Mouse (Mus musculus) limb, embryonic 14.5 days (tissue): ENCODE data around the gene Ankrd34a. TPM values are rescaled to one million over a fixed set of nuclear protein-coding genes. Genes with fewer than 3 reads are reported as not detected.

Experiments
- ATAC-seq: fragments of 200-750 bp; cut with Nextera tagmentation; 2 replicates; pipeline ENCODE4 v1.8.0; 2017; ENCODE audit warnings: low read depth, moderate number of reproducible peaks, moderate TSS enrichment; ENCODE audit not compliant: low FRiP score
- DNase-seq: peaks from one replicate; pipeline ENCODE4 v3.0.0-alpha.2; 2015; ENCODE audit warnings: low spot score
- H3K27ac ChIP-seq: fragments of 300-500 bp; sonication (generic); replicated peaks from 2 replicates; pipeline ENCODE4 v1.5.1; 2014; ENCODE audit warnings: low read depth, mild to moderate bottlenecking, low read length, moderate library complexity, mixed read lengths
- H3K27me3 ChIP-seq: fragments of 300-500 bp; sonication (generic); 2 replicates; pipeline ENCODE4 v1.6.1; 2014; ENCODE audit warnings: low read length, mixed read lengths; ENCODE audit not compliant: control insufficient read depth, insufficient read depth
- H3K36me3 ChIP-seq: fragments of 300-500 bp; sonication (generic); 2 replicates; pipeline ENCODE4 v1.6.1; 2014; ENCODE audit warnings: mild to moderate bottlenecking, low read length, moderate library complexity, mixed read lengths; ENCODE audit not compliant: control insufficient read depth, insufficient read depth
- H3K4me1 ChIP-seq: fragments of 300-500 bp; sonication (generic); 2 replicates; pipeline ENCODE4 v1.6.1; 2014; ENCODE audit warnings: antibody characterized with exemption, low read length, mixed read lengths; ENCODE audit not compliant: control insufficient read depth, insufficient read depth
- H3K4me2 ChIP-seq: fragments of 300-500 bp; sonication (generic); replicated peaks from 2 replicates; pipeline ENCODE4 v1.6.1; 2014; ENCODE audit warnings: low read depth, mild to moderate bottlenecking, low read length, moderate library complexity; ENCODE audit not compliant: severe bottlenecking
- H3K4me3 ChIP-seq: fragments of 300-500 bp; sonication (generic); replicated peaks from 2 replicates; pipeline ENCODE4 v1.5.1; 2014; ENCODE audit warnings: low read length
- H3K9ac ChIP-seq: fragments of 300-500 bp; sonication (generic); 2 replicates; pipeline ENCODE4 v1.6.1; 2014; ENCODE audit warnings: mild to moderate bottlenecking, low read depth, low read length, moderate library complexity; ENCODE audit not compliant: severe bottlenecking
- H3K9me3 ChIP-seq: fragments of 300-500 bp; sonication (generic); 2 replicates; pipeline ENCODE4 v1.6.1; 2016; ENCODE audit warnings: low read length; ENCODE audit not compliant: control insufficient read depth
- POLR2A ChIP-seq: fragments of 200-500 bp; IDR thresholded peaks from 2 replicates; pipeline ENCODE4 v1.8.0; 2012; ENCODE audit warnings: inconsistent platforms, mild to moderate bottlenecking, moderate library complexity, borderline replicate concordance; ENCODE audit not compliant: insufficient read depth, insufficient read length; ENCODE audit errors: extremely low read depth
- WGBS: fragments of 180-500 bp; shearing (Covaris S2); extraction: QIAGEN DNeasy Blood & Tissue Kit; methylation state at CpG from one replicate; pipeline ENCODE4 v1.1.7; 2014; 5-methylcytosine and 5-hydroxymethylcytosine counted together
- polyA plus RNA-seq, 2 experiments: library from polyadenylated mRNA; depleted of rRNA in 1 of 2; stranded (reverse) in 1 of 2; unstranded in 1 of 2; fragments of >200 nt; fragmentation: Nextera tagmentation in 1 of 2; extraction: Ambion mirVana in 1 of 2; gene quantifications; 2 replicates each; pipeline versions ENCODE4 v1.2.1 to v1.2.3; 2012 to 2014

Gene Ankrd34a
- polyA plus RNA-seq, 2 experiments: 1.8 to 2.7 TPM

DNA sequence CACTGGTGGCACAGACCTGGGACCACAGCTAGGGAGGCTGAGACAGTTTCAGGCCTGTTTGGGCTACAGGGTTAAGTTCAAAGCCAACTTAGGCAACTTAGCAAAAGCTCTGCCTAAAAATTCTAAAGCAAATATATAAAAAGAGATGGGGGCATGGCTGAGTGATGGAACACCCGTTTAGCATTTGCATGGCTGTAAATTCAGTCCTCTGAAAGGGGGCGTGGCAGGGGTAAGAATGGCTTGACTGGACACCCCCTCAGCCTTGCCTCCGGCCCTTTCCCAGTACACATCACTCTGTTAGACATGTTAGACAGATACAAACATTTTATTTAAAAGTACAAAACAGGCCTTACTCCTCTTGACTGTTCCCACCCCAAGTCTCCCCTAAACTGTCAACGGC is 18.9 kb upstream of the Ankrd34a start:
- H3K36me3 ChIP-seq: 0 out of 2 replicates have a peak, but pooled peaks cover 5% of the 10 kb centered on the region
- TF ChIP-seq POLR2A: no peak
- DNase-seq (no peak), ATAC-seq (no peak)
- no peaks in the 10 kb centered on the region for H3K27me3 ChIP-seq
- H3K27ac ChIP-seq: peak overlapping the region; percentile 79
- H3K9me3 ChIP-seq: no peaks in the 10 kb centered on the region
- no peak overlapping the region for H3K9ac ChIP-seq
- H3K4me3 ChIP-seq: no peak overlapping the region
- H3K4me1 ChIP-seq: peaks cover 12% of the 10 kb centered on the region
- peak overlapping the region; percentile 39; the same call in 1 of the 2 replicates for H3K4me2 ChIP-seq
- 71% methylated on average over 4 of the region's 4 CpGs for WGBS

DNA sequence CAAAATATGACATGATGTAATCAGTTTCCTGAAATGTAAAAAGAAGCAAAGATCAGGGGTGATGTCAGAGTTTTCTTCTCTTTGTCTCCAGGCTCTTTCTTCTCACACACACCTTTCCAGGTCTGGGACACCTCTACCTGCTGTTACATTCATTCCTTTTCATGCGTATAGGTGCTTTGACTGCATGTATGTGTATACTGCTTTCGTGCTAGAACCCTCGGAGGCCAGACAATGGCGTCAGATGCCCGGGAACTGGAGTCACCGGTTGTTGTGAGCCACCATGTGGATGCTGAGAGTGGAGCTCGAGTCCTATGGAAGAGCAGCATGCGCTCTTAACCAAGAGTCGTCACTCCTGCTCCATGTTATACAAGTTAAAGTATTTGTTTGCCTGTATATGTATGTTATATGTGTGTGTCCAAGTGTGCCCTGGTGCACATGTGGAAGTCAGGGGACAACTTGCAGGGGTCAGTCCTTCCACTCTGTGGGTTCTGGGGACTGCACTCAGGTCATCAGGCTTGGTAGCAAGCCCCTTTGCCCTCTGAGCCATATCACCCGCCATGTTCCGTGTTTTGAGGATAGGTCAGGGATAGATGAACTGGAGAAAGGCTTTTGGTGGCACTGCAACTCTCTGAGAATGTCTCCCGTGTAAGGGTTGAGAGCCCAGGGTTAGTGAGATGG is 17.7 kb upstream of the Ankrd34a start:
- H3K27ac ChIP-seq: no peak overlapping the region
- no peak for ATAC-seq
- H3K4me2 ChIP-seq: no peak overlapping the region
- 79% methylated on average over 12 of the region's 12 CpGs for whole genome bisulfite sequencing
- peaks cover 12% of the 10 kb centered on the region for H3K4me1 ChIP-seq
- H3K4me3 ChIP-seq: no peak overlapping the region
- H3K9me3 ChIP-seq: no peaks in the 10 kb centered on the region
- no peak for TF ChIP-seq POLR2A
- H3K9ac ChIP-seq: no peak overlapping the region
- DNase-seq: no peak
- 0 out of 2 replicates have a peak, but pooled peaks cover 5% of the 10 kb centered on the region for H3K36me3 ChIP-seq
- H3K27me3 ChIP-seq: no peaks in the 10 kb centered on the region

DNA sequence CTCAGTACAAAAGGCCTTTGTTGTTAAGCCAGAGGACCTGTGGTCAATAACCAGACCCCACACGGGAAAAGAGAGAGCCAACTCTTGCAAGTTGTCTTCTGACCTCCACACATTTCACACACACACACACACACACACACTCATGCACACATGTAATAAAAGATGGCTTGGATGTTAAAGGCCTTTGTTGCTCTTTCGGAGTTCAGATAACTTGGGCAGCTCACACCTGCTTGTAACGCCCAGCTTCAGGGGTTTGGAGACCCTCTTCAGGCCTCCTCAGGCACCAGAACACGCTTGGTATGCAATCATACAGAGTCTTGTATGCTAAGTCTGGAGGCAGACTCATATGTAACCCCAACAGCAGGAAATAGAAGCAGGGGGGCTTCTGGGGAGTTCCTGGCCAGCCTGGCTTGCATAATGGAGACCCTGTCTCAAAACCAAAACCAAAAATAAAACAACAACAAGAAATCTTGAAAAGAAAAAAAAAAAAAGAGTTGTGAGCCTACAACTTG is 17.1 kb upstream of the Ankrd34a start:
- Histone ChIP-seq H3K4me2 (no peak overlapping the region), H3K4me1 (peaks cover 12% of the 10 kb centered on the region), H3K36me3 (0 out of 2 replicates have a peak, but pooled peaks cover 5% of the 10 kb centered on the region), H3K27me3 (no peaks in the 10 kb centered on the region), H3K9me3 (no peaks in the 10 kb centered on the region), H3K4me3 (no peak overlapping the region), H3K27ac (no peak overlapping the region), H3K9ac (no peak overlapping the region)
- ATAC-seq: no peak
- no peak for DNase-seq
- WGBS: 75% methylated on average over 4 of the region's 4 CpGs
- no peak for TF ChIP-seq POLR2A

DNA sequence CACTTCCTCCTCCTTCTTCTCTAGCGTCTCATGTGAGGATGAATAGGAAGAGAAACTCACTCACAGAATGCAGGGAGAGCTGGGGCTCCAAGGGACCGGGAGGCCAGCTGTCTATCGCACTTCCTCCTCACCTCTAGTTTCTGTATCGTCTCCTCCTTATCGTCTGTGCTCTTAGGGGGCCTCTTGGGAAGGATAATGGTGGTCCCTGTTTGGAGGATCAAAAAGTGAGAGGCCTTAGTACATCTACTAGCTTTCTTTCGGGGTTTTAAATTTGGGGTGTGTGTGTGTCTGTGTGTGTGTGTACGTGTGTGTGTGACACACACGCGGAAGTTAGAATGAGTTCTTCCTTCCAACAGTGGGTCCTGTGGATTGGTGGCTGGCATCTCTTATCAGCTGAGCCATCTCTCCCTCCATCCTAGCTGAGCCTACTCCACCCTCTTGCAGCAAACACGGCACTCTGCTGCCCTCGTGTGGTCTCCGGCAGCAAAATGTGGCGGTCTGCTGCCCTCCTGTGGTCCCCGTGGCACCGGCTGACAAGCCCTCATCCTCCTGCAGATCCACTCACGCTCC is 16.5 kb upstream of the Ankrd34a start:
- H3K4me2 ChIP-seq: peak overlapping the region; percentile 42
- H3K36me3 ChIP-seq: 0 out of 2 replicates have a peak, but pooled peaks cover 5% of the 10 kb centered on the region
- H3K9ac ChIP-seq: peak overlapping the region; percentile 8; the same call in 1 of the 2 replicates
- peaks cover 12% of the 10 kb centered on the region for H3K4me1 ChIP-seq
- ATAC-seq: peak; percentile 53
- H3K27me3 ChIP-seq: no peaks in the 10 kb centered on the region
- peak overlapping the region; percentile 15 for H3K4me3 ChIP-seq
- H3K27ac ChIP-seq: no peak overlapping the region
- no peaks in the 10 kb centered on the region for H3K9me3 ChIP-seq
- TF ChIP-seq POLR2A: no peak
- peak; percentile 84 for DNase-seq
- WGBS: 13% methylated on average over 16 of the region's 16 CpGs

DNA sequence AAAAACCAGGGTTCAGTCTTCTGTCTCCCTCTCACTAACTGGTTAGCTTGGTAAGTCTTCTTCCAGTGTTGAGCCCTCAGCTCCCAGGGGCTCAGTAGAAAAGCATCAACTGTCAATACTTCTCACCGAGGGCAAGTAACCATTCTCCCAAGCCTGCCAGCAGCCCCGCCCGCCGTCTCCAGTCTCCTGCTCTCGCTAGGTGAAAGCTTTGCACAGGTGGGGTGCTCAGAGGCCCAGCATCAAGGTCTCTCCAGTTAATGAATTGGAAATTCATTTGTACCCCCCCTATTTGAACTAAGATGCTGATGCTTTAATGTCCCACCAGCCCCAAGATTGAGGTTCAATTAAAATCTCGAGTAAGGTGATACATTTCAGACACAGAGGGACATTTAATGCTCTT is 15.3 kb upstream of the Ankrd34a start:
- Histone ChIP-seq H3K9ac (no peak overlapping the region), H3K4me3 (no peak overlapping the region), H3K36me3 (0 out of 2 replicates have a peak, but pooled peaks cover 5% of the 10 kb centered on the region), H3K27me3 (no peaks in the 10 kb centered on the region), H3K4me2 (no peak overlapping the region), H3K9me3 (no peaks in the 10 kb centered on the region), H3K4me1 (peaks cover 12% of the 10 kb centered on the region), H3K27ac (no peak overlapping the region)
- TF ChIP-seq POLR2A: no peak
- DNase-seq (no peak), ATAC-seq (no peak)
- 49% methylated on average over 6 of the region's 6 CpGs for WGBS
